Mouse (Mus musculus): Measurements from ENCODE around the gene Gucy2c. TPM values are rescaled to one million over a fixed set of nuclear protein-coding genes. Genes with fewer than 3 reads are reported as not detected.
"Not testable (repeated sequence)": the region's sequence is repeated elsewhere in the genome, so short reads cannot be mapped to it uniquely, and the experiment has no call there.

The Gucy2c gene
- total RNA-seq, 2 experiments from 2014 or later = not detected

DNA sequence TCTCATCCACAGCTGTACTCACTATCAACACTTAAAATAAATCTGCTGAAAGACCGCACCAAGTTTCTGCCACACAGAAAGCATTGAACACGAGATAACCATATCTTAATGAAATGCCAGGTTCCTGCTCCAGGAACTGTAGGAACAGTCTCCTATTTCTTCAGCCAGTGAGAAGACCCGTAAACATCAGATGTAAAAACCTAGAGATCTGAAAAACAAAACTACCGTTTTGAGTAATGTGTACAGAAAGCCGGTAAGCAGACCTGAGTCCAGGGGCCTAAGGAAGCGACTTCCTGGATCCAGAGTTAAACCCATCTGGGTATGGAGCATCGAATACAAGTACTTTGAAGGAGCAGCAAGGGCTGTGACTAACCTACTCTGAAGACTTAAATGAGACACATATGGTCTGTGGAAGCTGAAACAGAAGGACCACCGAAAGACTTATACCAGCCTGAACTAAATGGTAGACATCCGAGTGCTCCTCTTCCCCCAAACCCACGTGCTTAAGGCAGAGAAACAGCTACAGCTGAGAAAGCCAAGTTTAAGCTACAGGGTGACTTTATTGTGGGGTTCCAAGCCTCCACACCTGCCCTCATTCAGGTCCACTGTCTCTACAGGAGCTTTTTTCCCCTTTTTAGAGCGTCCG, 21.7 kb upstream of the Gucy2c start:
- DNase-seq = no peak

DNA sequence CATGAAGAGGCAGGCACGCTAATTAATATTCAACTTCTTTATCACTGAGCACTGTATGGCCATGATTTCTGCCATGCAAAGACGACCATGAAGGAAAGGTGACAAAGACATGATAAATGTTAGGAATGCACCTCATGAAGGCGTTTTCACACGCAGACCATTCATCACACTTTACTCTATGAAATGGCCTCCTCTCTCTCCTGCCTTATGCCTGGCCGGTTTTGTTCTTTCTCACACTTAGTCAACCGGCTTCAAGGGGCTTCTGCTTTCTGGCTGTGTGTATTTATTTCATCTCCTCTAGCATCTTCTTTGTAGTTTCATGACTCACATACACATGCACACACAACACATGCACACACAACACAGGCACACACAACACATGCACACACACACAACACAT, 19.7 kb upstream of the Gucy2c start:
- DNase-seq = no peak

DNA sequence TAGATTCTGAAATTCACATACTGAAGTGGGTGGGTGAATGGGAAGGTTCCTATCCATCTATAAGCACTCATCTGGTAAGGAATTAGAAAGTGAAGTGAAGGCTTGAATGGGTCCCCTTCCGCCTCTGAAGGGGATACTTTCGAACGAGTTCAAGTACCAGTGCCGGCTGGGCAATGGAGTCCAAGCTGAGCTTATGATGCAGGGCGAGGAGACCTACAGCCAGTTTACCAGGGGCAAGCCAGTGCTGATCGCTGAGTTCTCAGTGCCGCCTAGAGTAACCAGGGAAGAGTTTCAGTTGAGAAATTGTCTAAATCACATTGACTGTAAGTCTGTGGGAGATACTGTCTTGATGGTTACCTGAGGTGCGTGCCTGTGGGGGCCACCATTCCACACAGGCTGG, 19.1 kb upstream of the Gucy2c start:
- no peak for DNase-seq

DNA sequence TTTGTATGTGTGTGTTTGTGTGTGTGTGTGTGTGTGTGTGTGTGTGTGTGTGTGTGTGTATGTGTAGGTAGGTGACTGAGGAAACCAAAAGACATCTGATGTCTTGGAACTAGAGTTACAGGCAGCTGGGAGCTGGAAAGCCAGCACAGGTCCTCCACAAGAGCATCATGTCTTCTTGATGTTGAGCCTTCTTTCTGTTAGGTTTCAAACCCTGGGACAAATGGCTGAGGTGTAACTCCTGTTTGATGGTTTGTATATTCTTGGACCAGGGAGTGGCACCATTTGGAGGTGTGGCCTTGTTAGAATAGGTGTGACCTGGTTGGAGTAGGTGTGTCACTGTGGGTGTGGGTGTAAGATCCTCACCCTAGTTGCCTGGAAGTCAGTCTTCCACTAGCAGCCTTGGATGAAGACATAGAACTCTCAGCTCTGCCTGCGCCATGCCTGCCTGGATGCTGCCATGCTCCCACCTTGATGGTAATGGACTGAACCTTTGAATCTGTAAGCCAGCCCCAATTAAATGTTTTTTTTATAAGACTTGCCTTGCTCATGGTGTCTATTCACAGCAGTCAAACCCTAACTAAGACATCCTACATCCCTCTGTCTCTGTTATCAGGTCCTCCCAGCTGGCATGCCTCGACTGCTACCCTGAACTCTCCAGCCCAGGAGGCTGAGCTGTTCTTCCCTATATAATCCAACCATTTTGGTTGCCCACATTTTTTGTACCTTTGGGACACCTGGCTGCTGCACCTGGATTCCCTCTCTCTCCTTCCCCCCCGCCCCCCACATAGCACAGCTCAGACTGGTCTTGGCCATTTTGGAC, 16.5 kb upstream of the Gucy2c start:
- DNase-seq = not testable (repeated sequence)

DNA sequence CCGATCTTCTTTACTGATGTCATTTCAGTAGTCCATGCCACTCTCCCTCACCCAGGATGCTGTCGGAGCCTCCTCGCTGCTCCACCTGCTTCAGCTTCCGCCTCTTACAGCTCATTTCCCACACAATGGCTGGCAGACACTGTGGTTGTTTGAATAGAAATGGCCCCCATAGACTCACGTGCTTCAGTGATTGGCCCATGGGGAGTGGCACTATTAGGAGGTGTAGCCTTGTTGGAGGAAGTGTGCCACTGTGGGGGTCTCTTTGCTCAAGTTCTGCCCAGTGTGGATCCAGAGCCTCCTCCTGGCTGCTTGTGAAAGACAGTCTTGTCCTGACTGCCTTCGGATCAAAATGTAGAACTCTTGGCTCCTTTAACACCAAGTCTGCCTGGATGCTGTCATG, 14.3 kb upstream of the Gucy2c start:
- no peak for DNase-seq

DNA sequence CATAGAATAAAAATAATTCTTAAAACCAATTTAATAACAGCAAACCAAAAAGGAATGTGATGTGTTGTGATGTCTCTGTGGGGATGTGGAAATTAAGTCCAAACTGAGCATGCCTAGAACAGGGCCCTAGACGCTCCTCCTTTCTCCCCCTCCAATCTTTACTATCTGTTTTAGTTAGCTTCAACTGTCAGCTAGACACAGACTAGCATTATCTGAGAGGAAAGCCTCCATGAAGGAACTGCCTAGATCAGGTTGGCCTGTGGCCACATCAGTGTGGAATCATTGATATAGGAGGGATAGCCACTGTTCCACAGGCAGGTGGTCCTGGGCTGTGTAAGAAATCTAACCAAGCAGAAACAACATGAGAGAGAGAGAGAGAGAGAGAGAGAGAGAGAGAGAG, 13.5 kb upstream of the Gucy2c start:
- no peak for DNase-seq

DNA sequence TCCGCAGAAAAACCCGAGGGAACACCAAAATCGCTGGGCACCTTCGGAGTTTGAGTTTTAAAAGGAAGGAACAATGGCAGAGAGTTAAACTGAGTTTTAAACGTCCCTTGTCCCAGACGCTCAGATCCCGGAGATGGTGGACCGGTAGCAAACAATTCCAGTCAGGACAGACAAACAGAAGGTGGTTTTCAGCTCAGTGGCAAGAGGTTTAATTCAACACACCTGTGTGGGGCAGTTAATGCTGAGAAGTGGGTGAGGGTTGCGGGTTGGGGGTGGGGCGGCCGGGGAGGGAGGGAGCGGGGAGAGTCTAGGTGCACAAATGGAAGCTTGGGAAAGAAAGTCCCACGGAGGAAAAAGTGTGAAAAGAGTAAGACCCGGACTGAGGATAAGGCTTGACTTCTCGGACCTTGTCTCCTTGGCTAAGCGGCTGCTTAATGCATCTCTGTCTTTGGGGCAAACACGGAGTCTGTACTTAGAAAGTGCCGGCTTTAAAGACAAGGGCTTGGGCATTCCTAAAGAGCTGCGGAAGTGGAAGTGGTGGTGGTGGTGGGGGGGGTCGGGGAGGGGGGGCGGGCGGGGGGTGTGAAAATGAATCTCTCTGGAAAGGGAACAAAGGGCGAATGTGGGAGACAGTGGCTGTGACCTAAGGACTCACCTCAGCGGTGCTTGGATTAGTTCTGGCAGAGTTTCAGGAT, 12.4 kb upstream of the Gucy2c start:
- no peak for DNase-seq

DNA sequence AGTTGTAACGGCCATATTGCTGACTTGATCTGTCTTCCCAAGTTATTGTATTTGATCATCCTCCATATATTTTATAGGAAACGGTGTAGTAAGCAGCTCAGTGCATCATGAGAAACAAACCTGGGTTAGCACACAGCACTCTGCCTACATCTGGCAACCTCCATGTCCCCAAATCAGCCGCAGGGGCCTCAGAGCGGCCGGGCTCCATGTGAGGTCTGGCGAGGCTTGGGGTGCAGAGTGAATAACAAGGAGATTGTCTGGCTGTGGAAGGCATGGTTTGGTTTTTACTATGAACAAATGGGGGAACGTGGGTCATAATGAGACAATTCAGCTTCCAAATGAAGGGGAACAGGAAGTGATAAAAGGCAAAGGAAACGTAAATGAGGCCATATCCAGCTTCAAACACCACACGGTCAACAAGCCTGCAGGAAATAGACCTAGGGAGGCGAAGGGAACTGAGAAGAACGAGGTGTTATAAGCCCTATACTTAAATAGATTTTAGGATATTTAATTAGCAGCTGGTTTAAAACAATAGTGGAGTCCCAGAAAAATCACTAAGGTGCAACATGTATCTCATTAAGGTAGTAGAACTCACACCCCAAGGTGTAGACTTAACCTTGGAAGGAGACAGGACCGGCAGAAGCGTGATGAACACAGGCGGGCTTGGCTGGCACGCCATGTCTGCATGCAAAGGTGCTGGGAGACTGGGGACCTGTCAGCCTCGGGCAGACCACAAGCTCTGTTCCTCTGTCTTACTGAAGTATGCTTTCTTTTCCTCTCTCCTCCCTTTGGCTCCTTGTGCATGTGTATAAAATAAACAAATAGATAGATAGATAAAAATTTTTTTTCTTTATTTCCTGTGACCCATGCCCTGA, 11.6 kb upstream of the Gucy2c start:
- no peak for DNase-seq

DNA sequence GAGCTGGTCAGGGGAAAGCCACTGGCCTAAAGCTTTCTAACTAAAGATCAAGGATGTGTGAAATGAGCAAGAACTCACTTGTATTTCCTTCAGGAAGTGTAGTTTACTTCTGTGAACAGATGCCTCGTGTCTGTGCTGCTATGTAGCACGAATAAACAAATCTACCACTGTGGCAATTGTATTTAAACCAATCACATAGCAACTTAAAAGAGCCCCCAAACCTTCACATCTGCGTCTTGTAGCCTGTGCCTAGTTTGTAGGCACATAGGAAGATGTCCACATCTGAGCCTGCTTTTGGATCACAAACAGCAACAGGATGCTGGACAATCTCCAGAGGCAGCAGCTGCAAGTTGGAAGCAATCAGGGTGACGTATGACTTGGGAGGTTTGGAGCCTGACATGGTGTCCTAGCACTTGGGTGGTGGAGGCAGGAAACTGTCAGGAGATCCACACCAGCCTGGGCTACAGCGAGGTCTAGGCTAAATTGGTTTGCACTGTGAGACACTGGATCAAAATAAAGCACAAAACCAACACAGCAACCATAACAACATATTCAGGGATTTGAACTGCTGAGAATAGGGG, 7.9 kb upstream of the Gucy2c start:
- DNase-seq = peak; percentile 54

DNA sequence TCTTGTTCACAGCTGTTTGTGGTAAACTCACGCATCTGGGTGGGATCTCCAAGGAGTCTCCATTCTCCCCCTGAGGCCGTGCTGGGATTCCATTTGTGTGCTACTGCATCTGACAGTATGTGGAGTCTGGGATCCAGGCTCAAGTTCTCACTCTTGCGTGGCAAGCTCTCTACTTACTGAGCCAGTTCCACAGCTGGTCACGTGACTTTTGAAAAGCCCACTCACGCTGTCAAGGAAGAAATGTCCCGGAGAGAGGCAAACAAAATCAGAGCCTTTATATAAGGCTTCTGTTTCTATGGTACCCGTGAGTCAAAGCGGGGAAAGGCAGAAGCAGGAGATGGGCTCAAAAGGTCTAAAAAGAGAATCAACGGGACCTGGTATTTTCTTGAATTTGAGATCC, 1.2 kb upstream of the Gucy2c start:
- no peak for DNase-seq

DNA sequence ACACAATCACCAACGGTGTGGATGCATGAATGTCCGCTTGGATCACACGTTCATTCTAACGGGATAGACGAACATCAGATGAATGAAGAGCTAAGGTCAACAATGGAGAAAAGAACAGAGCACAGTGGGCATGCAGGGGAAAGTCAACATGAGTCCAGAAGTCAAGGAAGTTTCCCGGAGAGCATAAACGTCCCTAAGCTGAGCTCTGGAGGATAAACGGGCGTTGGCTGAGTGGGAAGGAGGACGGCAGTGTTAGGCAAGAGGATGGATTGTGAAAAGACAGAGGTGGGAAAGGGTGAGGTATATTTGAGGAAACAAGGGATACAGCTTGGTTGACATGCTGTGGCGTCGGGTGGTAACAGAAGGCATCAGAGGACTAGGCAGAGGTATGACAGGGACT, 581 bp upstream of the Gucy2c start:
- no peak for DNase-seq

DNA sequence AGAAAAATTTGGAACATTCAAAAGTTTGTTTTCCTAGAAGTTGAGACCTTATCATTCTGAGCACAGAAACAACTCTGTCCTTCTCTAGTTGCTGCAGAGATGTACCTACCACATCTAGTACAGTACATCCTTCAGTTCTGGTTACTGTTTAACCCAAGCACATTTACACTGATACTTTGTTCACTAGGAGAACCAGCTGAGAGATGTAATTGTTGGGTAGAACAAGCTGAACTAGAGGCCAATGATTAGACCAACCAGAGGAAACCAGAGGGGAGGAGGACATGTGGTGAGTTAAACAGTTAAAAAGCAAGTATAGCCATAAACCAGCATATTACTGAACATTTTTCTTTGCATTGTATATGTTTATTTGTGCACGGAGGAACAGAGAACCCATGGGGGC, 5.2 kb downstream of the Gucy2c start:
- DNase-seq = no peak

DNA sequence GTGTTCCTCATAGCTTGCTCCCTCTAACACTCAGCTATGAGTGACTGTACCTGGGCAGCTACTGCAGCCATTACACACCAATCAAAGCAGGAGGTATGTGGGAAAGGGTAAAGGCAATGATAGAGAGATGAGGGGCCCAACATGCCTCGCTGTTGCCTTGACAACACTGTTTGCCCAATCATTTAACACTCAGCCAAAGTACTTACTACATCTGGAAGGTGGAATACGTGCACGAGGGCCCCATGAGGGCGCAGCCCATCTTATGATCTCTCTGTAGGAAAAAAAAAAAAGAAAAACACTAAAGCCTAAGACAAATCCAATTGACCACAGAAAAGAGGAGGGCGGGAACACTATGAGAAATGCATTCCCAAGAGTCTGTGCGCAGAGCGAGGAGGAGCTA, 11.7 kb downstream of the Gucy2c start:
- DNase-seq = no peak

DNA sequence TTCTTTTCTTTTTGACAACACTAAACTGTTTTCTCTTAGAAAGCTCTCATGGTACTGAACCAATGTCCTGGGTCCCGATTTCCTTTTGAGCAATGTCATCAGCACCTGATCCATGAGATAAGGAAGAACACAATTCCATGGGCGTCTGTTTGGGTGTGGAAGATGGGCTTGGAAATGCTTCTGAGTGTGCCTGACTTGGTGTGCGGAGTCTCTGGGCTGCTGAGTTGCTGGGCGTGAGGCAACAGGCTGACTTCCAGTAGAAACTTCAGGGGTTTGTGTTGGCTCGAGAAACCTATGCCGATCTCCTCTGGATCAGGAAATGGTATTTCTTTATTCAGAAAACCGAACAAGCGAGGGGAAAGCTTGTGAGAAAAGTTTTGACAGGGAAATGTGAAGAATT, 12.4 kb downstream of the Gucy2c start:
- no peak for DNase-seq

DNA sequence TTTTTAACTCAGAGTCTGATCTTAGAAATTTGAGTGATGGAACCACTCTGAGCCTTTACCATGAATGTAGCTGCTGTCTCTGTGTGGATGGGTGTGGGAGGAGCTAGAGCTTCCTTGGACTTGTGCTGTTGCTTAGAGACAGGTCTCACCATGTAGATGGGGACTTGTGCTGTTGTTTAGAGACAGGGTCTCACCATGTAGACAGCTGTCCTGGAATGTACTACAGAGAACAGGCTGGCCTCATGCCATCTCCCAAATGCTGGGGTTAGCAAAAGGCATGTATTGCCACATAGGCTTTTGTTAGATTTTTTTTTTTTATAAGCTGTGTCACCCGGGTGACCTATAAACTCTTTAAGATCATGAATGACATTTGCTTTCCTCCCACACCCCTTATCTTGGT, 17.7 kb downstream of the Gucy2c start:
- no peak for DNase-seq

DNA sequence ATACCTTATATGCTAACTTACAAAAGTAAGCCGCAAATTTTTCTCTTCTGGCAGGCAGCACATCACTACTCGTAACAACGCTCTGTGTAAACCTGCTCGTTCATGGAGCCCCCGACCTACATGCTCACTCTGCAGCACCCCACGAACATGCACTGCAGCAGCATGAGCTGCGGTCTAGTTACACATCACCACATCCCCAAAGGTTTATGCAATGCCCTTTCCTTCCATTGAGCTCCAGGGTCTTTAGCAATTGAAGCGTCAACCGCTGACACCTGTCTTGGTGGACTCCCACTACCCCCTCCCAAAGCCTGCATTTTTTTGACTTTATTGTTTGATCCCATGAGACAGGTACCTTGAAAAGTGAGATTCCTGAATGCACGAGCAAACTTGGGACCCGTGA, 31.0 kb downstream of the Gucy2c start:
- no peak for DNase-seq

DNA sequence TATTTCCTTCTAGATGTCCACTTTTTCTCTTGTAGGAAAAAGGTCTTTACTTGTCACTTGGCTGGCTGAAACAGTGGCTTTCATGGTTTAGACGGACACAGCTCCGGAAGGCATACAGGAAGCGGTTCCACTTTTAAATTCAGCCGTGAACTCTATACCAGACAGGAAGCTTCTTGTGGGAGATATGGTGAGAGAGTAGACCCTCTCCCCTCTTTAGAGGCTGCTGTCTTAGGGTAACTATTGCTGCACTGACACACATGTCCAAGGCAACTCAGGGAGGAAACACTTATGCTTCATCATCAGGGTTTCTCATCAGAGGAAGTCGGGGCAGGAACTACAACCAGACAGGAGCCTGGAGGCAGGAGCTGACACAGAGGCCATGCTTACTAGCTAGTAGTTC, 36.0 kb downstream of the Gucy2c start:
- no peak for DNase-seq

DNA sequence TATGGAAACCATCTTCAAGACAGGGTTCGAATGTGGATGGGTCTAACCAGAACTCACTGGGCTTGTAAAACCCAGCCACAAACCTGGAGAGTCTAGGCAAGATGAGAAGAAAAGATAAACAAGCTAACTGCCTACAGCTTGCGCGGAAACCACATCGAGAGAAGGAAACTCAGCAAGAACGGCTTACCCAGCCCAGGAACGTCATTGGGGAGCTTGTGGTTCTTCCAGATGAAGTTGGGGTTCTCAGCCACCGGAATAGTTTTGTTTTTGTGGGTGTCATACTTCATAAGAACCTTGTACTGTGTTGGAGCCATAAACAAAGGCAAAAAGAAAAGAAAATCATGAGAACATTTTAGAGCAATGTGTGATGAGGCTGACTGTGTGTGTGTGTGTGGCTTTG, 37.8 kb downstream of the Gucy2c start:
- DNase-seq = no peak

DNA sequence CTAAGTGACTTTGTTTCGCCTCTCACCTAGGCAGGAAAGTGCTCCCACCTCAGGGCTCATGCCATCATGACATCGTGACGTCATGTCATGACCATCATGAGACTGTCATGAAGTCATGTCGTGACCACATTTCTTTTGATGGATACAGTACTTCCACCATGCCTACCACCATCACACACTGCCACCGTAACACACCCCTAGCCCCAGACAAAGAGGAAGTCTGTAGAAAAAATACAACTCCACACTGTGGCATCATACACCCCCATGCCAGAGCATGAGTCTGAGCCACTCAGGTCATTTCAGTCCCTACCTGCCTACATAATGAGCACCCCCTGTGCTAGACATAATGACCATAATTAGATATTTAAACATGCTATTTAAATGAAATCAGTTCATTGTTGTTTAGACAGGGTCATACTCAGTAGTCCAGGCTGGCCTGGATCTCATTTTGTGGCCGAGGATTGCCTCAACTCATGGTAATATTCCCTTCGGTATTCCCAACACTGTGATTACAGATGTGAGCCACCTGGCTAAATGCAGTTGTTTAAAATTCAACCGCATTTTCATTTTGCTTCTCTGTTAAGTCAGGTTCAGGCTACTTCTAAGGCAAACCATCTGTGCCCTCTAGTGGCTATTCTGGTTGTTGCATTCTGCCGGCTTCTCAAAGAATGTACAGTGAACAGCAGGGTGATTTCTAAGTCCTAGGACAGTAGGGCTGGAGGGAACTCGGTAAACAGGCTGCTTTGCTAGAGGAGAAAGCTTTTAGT, 39.0 kb downstream of the Gucy2c start:
- DNase-seq = peak; percentile 83

DNA sequence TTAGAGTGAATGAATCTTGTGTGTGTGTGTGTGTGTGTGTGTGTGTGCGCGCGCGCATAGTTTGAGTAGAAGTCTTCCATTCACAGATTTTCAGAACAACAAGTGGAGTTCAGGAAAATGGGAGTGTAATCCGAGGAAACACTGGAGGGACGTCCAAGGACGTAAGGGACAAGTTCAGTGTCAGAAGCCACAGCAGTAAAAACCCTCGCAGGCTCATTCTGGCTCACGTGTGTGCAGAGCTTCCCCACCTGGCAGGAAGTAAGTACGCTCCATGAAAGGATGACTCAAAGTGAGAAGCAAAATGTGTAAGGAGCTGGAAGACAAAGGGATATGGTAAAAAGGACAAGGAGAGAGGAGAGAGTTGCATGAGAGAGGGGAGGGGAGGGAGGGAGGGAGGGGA, 40.3 kb downstream of the Gucy2c start:
- DNase-seq = no peak

DNA sequence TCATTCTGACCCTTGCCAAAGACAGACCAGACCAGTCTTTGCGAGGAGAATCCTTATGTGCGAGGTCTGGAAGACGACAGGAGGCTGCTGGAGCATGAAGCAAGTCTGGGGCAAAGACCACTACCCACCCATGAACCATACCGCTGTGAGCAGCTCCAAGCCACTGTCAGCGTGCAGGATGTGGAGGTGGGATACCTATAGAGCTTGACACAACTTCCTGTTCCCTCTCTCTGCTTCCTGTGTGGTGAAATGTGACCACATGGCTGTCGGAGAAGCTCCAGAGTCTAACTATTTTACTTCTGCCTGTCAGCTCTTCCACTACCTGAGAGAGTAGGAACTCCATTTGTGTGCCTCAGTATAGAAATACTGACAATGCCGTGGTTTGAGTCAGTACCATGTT, 45.8 kb downstream of the Gucy2c start:
- no peak for DNase-seq
